ENCODE assay signal across 8 mouse cellular contexts in genomic region chr3:96497451-96498028, GRCm38 (mm10). TPM values are rescaled to one million over a fixed set of nuclear protein-coding genes. Genes with fewer than 3 reads are reported as not detected.
DNase-seq lines count a peak whose midpoint lies in the region; ATAC-seq and TF ChIP-seq lines count a peak whose summit lies in the region.

No protein-coding gene starts in this region.

- TF ChIP-seq CTCF in G1E (IDR thresholded peaks at IDR 0.05; ENCODE audit: low read depth, low read length): peak; percentile 13; the same call in 1 of the 2 replicates

- ATAC-seq in G1E (ENCODE audit: extremely low read depth, insufficient number of reproducible peaks, low FRiP score, poor library complexity, severe bottlenecking): no peak
- peak; percentile 22 for ATAC-seq in forebrain, embryonic 16.5 days
- ATAC-seq in lung, embryonic 15.5 days (ENCODE audit: borderline replicate concordance, extremely low read depth, low FRiP score, low TSS enrichment): peak; percentile 29; the same call in 1 of the 2 replicates

- no peaks in the 10 kb centered on the region for H3K27me3 ChIP-seq in G1E (ENCODE audit: insufficient read depth, low read length)
- no peaks in the 10 kb centered on the region for H3K27me3 ChIP-seq in forebrain, embryonic 16.5 days (replicated peaks; ENCODE audit: control insufficient read depth, insufficient read depth, low read length)
- no peaks in the 10 kb centered on the region for H3K27me3 ChIP-seq in lung, embryonic 15.5 days

- H3K9me3 ChIP-seq in G1E (replicated peaks): no peaks in the 10 kb centered on the region
- H3K9me3 ChIP-seq in forebrain, embryonic 16.5 days (ENCODE audit: control insufficient read depth, low read length): no peaks in the 10 kb centered on the region
- no peaks in the 10 kb centered on the region for H3K9me3 ChIP-seq in lung, embryonic 15.5 days

- DNase-seq in G1E (ENCODE audit: low spot score): no peak
- DNase-seq in cerebellum, adult 18-20 months: peak; percentile 80 to 82
- DNase-seq in heart, postnatal 4 days: peak; percentile 80
- peak; percentile 83 for DNase-seq in layer of hippocampus, adult 9-10 months (ENCODE audit: low spot score)
- DNase-seq in ovary, postnatal 10 days (ENCODE audit: low spot score): peak; percentile 56
- DNase-seq in thymus, postnatal 10 days (ENCODE audit: low spot score in 2 of 2): peak; percentile 71 to 77

- no peak overlapping the region for H3K27ac ChIP-seq in forebrain, embryonic 16.5 days (ENCODE audit: low read length)
- no peak overlapping the region for H3K27ac ChIP-seq in lung, embryonic 15.5 days

- H3K4me2 ChIP-seq in forebrain, embryonic 16.5 days (ENCODE audit: low read length): peak overlapping the region; percentile 65
- peak overlapping the region; percentile 89 for H3K4me2 ChIP-seq in lung, embryonic 15.5 days

- peak overlapping the region; percentile 38 for H3K9ac ChIP-seq in forebrain, embryonic 16.5 days (replicated peaks; ENCODE audit: low read depth, low read length)
- peak overlapping the region; percentile 50 for H3K9ac ChIP-seq in lung, embryonic 15.5 days

- no peaks in the 10 kb centered on the region for H3K36me3 ChIP-seq in G1E (replicated peaks)
- no peaks in the 10 kb centered on the region for H3K36me3 ChIP-seq in forebrain, embryonic 16.5 days (ENCODE audit: control insufficient read depth, insufficient read depth)
- no peaks in the 10 kb centered on the region for H3K36me3 ChIP-seq in lung, embryonic 15.5 days

- WGBS in forebrain, embryonic 16.5 days: under 1% methylated on average over 19 of the region's 19 CpGs
- WGBS in lung, embryonic 15.5 days: under 1% methylated on average over 19 of the region's 19 CpGs

- peaks cover 42% of the 10 kb centered on the region for H3K4me1 ChIP-seq in G1E (ENCODE audit: insufficient read depth, low read depth, low read length)
- peaks cover 6% of the 10 kb centered on the region; the same call in 1 of the 2 replicates for H3K4me1 ChIP-seq in forebrain, embryonic 16.5 days (replicated peaks; ENCODE audit: control insufficient read depth, insufficient read depth, low read length)
- H3K4me1 ChIP-seq in lung, embryonic 15.5 days: peaks cover 9% of the 10 kb centered on the region; the same call in 1 of the 2 replicates

- H3K4me3 ChIP-seq in G1E (ENCODE audit: low read depth, low read length): peak overlapping the region; percentile 72
- peak overlapping the region; percentile 47 for H3K4me3 ChIP-seq in forebrain, embryonic 16.5 days (replicated peaks; ENCODE audit: low read length)
- H3K4me3 ChIP-seq in lung, embryonic 15.5 days: peak overlapping the region; percentile 57

RNA-seq across cellular contexts. Expression of gene Hfe2, which starts 27.4 kb away (rescaled TPM):
- not detected in 2 replicates for total RNA-seq in G1E (2014; fragmentation: Nextera tagmentation)
- not detected in 2 replicates for total RNA-seq in G1E (2017)
- polyA plus RNA-seq in G1E (2012): not detected in 2 replicates
- polyA plus RNA-seq in forebrain, embryonic 16.5 days (2015; fragmentation: Nextera tagmentation; extraction: Ambion mirVana): 0.66 and 1.1 TPM in 2 replicates
- total RNA-seq in heart, postnatal 4 days (2021): 10 to 100 TPM; 95.6 to 97.0 TPM
- 0.55 and 0.57 TPM in 2 replicates for polyA plus RNA-seq in lung, embryonic 15.5 days (2015; fragmentation: Nextera tagmentation; extraction: Ambion mirVana)

RNA-seq across cellular contexts. Expression of gene BC107364, which starts 45.4 kb away (rescaled TPM):
- total RNA-seq in G1E (2014; fragmentation: Nextera tagmentation) (not detected in 2 replicates), G1E (2017) (0.27 TPM in 1 of 2 replicates, not detected in the other)
- not detected in 2 replicates for polyA plus RNA-seq in G1E (2012)
- polyA plus RNA-seq in forebrain, embryonic 16.5 days (2015; fragmentation: Nextera tagmentation; extraction: Ambion mirVana): not detected in 2 replicates
- total RNA-seq in heart, postnatal 4 days (2021): under 1 TPM in 1 of 2 experiments, not detected in 1; 0.50 TPM
- 0.14 TPM in 1 of 2 replicates, not detected in the other for polyA plus RNA-seq in lung, embryonic 15.5 days (2015; fragmentation: Nextera tagmentation; extraction: Ambion mirVana)
